ENCODE assay signal across 17 mouse cellular contexts in the genomic region with DNA sequence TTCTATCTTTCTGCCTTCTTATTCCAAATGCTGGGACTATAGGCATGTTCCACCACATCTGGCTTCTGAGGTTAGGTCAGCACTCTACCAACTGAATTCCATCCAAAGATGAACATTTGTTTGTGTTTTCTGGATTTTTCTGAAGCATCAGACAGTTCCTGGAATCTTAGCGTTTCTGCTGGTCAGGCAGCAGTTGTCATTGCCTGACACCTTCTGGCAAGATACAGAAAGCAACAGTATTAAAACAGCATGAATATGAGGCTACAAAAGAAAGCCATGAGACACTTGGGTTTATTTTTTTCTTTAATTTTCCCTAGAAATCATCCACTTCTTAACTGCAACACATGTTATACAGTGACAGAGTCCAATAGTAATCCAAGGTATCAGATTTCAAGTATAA. TPM values are rescaled to one million over a fixed set of nuclear protein-coding genes. Genes with fewer than 3 reads are reported as not detected.
DNase-seq lines count a peak whose midpoint lies in the region; ATAC-seq and TF ChIP-seq lines count a peak whose summit lies in the region.
"Had no signal": no experiment of that assay in that cellular context is flagged by ENCODE, and none has a peak within 500 bp of the region (broad histone marks: within the 10 kb centered on the region; RNA-seq: fewer than 3 reads in every experiment).

No protein-coding gene starts in this region.

- H3K4me2 ChIP-seq in forebrain, postnatal 0 days (ENCODE audit: low read depth), result no peak overlapping the region
- no peak overlapping the region for H3K4me2 ChIP-seq in forebrain, embryonic 13.5 days
- H3K4me2 ChIP-seq: heart, embryonic 11.5 days; hindbrain, embryonic 13.5 days; limb, embryonic 15.5 days; neural tube, embryonic 12.5 days had no signal

- H3K9ac ChIP-seq in forebrain, postnatal 0 days, result no peak overlapping the region
- no peak overlapping the region for H3K9ac ChIP-seq in forebrain, embryonic 13.5 days
- H3K9ac ChIP-seq: hindbrain, embryonic 13.5 days; limb, embryonic 15.5 days; neural tube, embryonic 12.5 days had no signal

- no peaks in the 10 kb centered on the region for H3K9me3 ChIP-seq in forebrain, postnatal 0 days (ENCODE audit: low read length)
- no peaks in the 10 kb centered on the region for H3K9me3 ChIP-seq in forebrain, embryonic 13.5 days (replicated peaks)
- H3K9me3 ChIP-seq: hindbrain, embryonic 13.5 days; limb, embryonic 15.5 days; neural tube, embryonic 12.5 days had no signal

- peak; percentile 8 for DNase-seq in forebrain, postnatal 0 days
- no peak for DNase-seq in layer of hippocampus, adult 2 months (ENCODE audit: low spot score in 2 of 2)
- no peak for DNase-seq in layer of hippocampus, postnatal 36 days
- DNase-seq in 3T3-L1 (ENCODE audit: low read depth, low spot score), result peak; percentile 33
- peak; percentile 19 for DNase-seq in brain, adult 2 months (ENCODE audit: low read depth, low spot score)
- DNase-seq in frontal cortex, postnatal 10 days (ENCODE audit: low spot score in 2 of 2), result no peak
- DNase-seq: adrenal gland, adult 2 months; gastrocnemius, postnatal 36 days; heart, postnatal 14 days; lung, postnatal 36 days; right cerebral cortex, adult 18-20 months; thymus, postnatal 14 days had no signal

- TF ChIP-seq CTCF in forebrain, postnatal 0 days (IDR thresholded peaks at IDR 0.05; ENCODE audit: low read depth), result peak; percentile 55
- peak; percentile 67 for TF ChIP-seq CTCF in layer of hippocampus, adult 2 months (conservative IDR thresholded peaks at IDR 0.05)

- H3K4me1 ChIP-seq in forebrain, postnatal 0 days (ENCODE audit: insufficient read depth), result no peaks in the 10 kb centered on the region
- no peaks in the 10 kb centered on the region for H3K4me1 ChIP-seq in forebrain, embryonic 13.5 days
- H3K4me1 ChIP-seq: hindbrain, embryonic 13.5 days; limb, embryonic 15.5 days; neural tube, embryonic 12.5 days had no signal

- H3K27ac ChIP-seq in forebrain, postnatal 0 days (ENCODE audit: low read depth, low read length), result no peak overlapping the region
- no peak overlapping the region for H3K27ac ChIP-seq in forebrain, embryonic 13.5 days
- H3K27ac ChIP-seq in layer of hippocampus, adult 2 months, result no peak overlapping the region
- H3K27ac ChIP-seq: hindbrain, embryonic 13.5 days; limb, embryonic 15.5 days; neural tube, embryonic 12.5 days had no signal

- H3K36me3 ChIP-seq in forebrain, postnatal 0 days (ENCODE audit: insufficient read depth), result no peaks in the 10 kb centered on the region
- H3K36me3 ChIP-seq in forebrain, embryonic 13.5 days (ENCODE audit: poor library complexity, severe bottlenecking), result no peaks in the 10 kb centered on the region
- H3K36me3 ChIP-seq: hindbrain, embryonic 13.5 days; limb, embryonic 15.5 days; neural tube, embryonic 12.5 days had no signal

- WGBS in forebrain, postnatal 0 days, result 35% methylated on average over 1 of the region's 1 CpGs
- 59% methylated on average over 1 of the region's 1 CpGs for WGBS in forebrain, embryonic 13.5 days

- no peaks in the 10 kb centered on the region for H3K27me3 ChIP-seq in forebrain, postnatal 0 days (ENCODE audit: insufficient read depth, low read length)
- H3K27me3 ChIP-seq in forebrain, embryonic 13.5 days, result no peaks in the 10 kb centered on the region
- H3K27me3 ChIP-seq: hindbrain, embryonic 13.5 days; limb, embryonic 15.5 days; neural tube, embryonic 12.5 days had no signal

- no peak; the same call in 1 of the 2 replicates for ATAC-seq in forebrain, postnatal 0 days
- ATAC-seq in forebrain, embryonic 13.5 days, result no peak

- H3K4me3 ChIP-seq in forebrain, postnatal 0 days (ENCODE audit: low read depth, low read length), result no peak overlapping the region
- H3K4me3 ChIP-seq in forebrain, embryonic 13.5 days, result no peak overlapping the region
- no peak overlapping the region for H3K4me3 ChIP-seq in layer of hippocampus, adult 2 months
- H3K4me3 ChIP-seq: hindbrain, embryonic 13.5 days; limb, embryonic 15.5 days; neural tube, embryonic 12.5 days had no signal

RNA-seq across cellular contexts. Expression of a gene that starts 34.7 kb away (rescaled TPM):
- total RNA-seq in forebrain, postnatal 0 days (2014; rRNA removed), result 14.8 and 22.7 TPM in 2 replicates
- polyA plus RNA-seq in forebrain, postnatal 0 days (2015; fragmentation: Nextera tagmentation; extraction: Ambion mirVana), result 10.9 and 18.3 TPM in 2 replicates
- 0.57 and 1.2 TPM in 2 replicates for polyA plus RNA-seq in forebrain, embryonic 13.5 days (2015; fragmentation: Nextera tagmentation; extraction: Ambion mirVana)
- total RNA-seq in layer of hippocampus, adult 2 months (2021), result 1 to 10 TPM; 4.9 to 5.4 TPM
- total RNA-seq in layer of hippocampus, postnatal 36 days (2021), result 1 to 10 TPM; 4.8 to 6.8 TPM
- total RNA-seq: gastrocnemius, postnatal 36 days had no signal

Comparison
In these comparisons a context has a peak if more than half of its experiments do, and no peak if none do; other contexts are left out.
1. DNase-seq: peak in forebrain, postnatal 0 days (single experiment), 3T3-L1 (single experiment) and brain, adult 2 months (single experiment); none in layer of hippocampus, adult 2 months (0 of 2), layer of hippocampus, postnatal 36 days (0 of 2) and frontal cortex, postnatal 10 days (0 of 2).